Mouse (Mus musculus): ENCODE results near the gene Atg4d. TPM values are rescaled to one million over a fixed set of nuclear protein-coding genes. Genes with fewer than 3 reads are reported as not detected.

Atg4d gene
- polyA plus RNA-seq, 1 experiment = 33.7 TPM

- Histone ChIP-seq H3K79me2 (ENCODE audit: control insufficient read depth, insufficient read depth) (peaks cover 39% of the 10 kb centered on the region), H3K79me3 (ENCODE audit: low read depth) (peaks cover 20% of the 10 kb centered on the region), H3K36me3 (ENCODE audit: control insufficient read depth, insufficient read depth) (peaks cover 35% of the 10 kb centered on the region), H3ac (ENCODE audit: control insufficient read depth, insufficient read length, low read depth) (no peak overlapping the region), H3K27me3 (ENCODE audit: control insufficient read depth, insufficient read depth, insufficient read length) (no peaks in the 10 kb centered on the region), H3K4me3 (ENCODE audit: insufficient read depth, poor library complexity, severe bottlenecking) (no peak overlapping the region)
- no peak for TF ChIP-seq CTCF (IDR thresholded peaks at IDR 0.05; ENCODE audit: control insufficient read depth, insufficient read depth, insufficient read length)
- no peak for TF ChIP-seq MYOG (IDR thresholded peaks at IDR 0.05; ENCODE audit: control insufficient read depth, extremely low read depth, insufficient read length)
- no peak for TF ChIP-seq CEBPB (IDR thresholded peaks at IDR 0.05; ENCODE audit: low read depth)
- TF ChIP-seq USF1 (IDR thresholded peaks at IDR 0.05; ENCODE audit: low read depth) = no peak
- no peak for TF ChIP-seq MYOD1 (IDR thresholded peaks at IDR 0.05; ENCODE audit: control insufficient read depth, insufficient read length, low read depth)
- TF ChIP-seq FOSL1 (IDR thresholded peaks at IDR 0.05; ENCODE audit: insufficient read depth, low read length, poor library complexity, severe bottlenecking) = no peak
- no peak for TF ChIP-seq MAX (IDR thresholded peaks at IDR 0.05)
Measured at GRCm38 (mm10) chr9:21232867-21233266, 32.2 kb upstream of the Atg4d start.

GRCm38 (mm10) chr9:21233366-21233765 lies 31.7 kb upstream of the Atg4d start:
- Histone ChIP-seq H3K4me3 (ENCODE audit: insufficient read depth, poor library complexity, severe bottlenecking) (no peak overlapping the region), H3K79me3 (ENCODE audit: low read depth) (peaks cover 21% of the 10 kb centered on the region), H3ac (ENCODE audit: control insufficient read depth, insufficient read length, low read depth) (no peak overlapping the region), H3K79me2 (ENCODE audit: control insufficient read depth, insufficient read depth) (peaks cover 44% of the 10 kb centered on the region), H3K27me3 (ENCODE audit: control insufficient read depth, insufficient read depth, insufficient read length) (no peaks in the 10 kb centered on the region), H3K36me3 (ENCODE audit: control insufficient read depth, insufficient read depth) (peaks cover 35% of the 10 kb centered on the region)
- no peak for TF ChIP-seq CTCF (IDR thresholded peaks at IDR 0.05; ENCODE audit: control insufficient read depth, insufficient read depth, insufficient read length)
- TF ChIP-seq CEBPB (IDR thresholded peaks at IDR 0.05; ENCODE audit: low read depth) = no peak
- TF ChIP-seq MYOG (IDR thresholded peaks at IDR 0.05; ENCODE audit: control insufficient read depth, extremely low read depth, insufficient read length) = no peak
- no peak for TF ChIP-seq MAX (IDR thresholded peaks at IDR 0.05)
- no peak for TF ChIP-seq FOSL1 (IDR thresholded peaks at IDR 0.05; ENCODE audit: insufficient read depth, low read length, poor library complexity, severe bottlenecking)
- TF ChIP-seq MYOD1 (IDR thresholded peaks at IDR 0.05; ENCODE audit: control insufficient read depth, insufficient read length, low read depth) = no peak
- TF ChIP-seq USF1 (IDR thresholded peaks at IDR 0.05; ENCODE audit: low read depth) = no peak

- Histone ChIP-seq H3K79me3 (ENCODE audit: low read depth) (peaks cover 21% of the 10 kb centered on the region), H3K27me3 (ENCODE audit: control insufficient read depth, insufficient read depth, insufficient read length) (no peaks in the 10 kb centered on the region), H3K36me3 (ENCODE audit: control insufficient read depth, insufficient read depth) (peaks cover 35% of the 10 kb centered on the region), H3K79me2 (ENCODE audit: control insufficient read depth, insufficient read depth) (peaks cover 44% of the 10 kb centered on the region), H3ac (ENCODE audit: control insufficient read depth, insufficient read length, low read depth) (no peak overlapping the region), H3K4me3 (ENCODE audit: insufficient read depth, poor library complexity, severe bottlenecking) (no peak overlapping the region)
- TF ChIP-seq MAX (IDR thresholded peaks at IDR 0.05) (no peak), USF1 (IDR thresholded peaks at IDR 0.05; ENCODE audit: low read depth) (no peak), CEBPB (IDR thresholded peaks at IDR 0.05; ENCODE audit: low read depth) (no peak), MYOG (IDR thresholded peaks at IDR 0.05; ENCODE audit: control insufficient read depth, extremely low read depth, insufficient read length) (no peak), CTCF (IDR thresholded peaks at IDR 0.05; ENCODE audit: control insufficient read depth, insufficient read depth, insufficient read length) (no peak), MYOD1 (IDR thresholded peaks at IDR 0.05; ENCODE audit: control insufficient read depth, insufficient read length, low read depth) (no peak), FOSL1 (IDR thresholded peaks at IDR 0.05; ENCODE audit: insufficient read depth, low read length, poor library complexity, severe bottlenecking) (no peak)
Measured at GRCm38 (mm10) chr9:21233805-21234204, 31.3 kb upstream of the Atg4d start.

- Histone ChIP-seq H3K36me3 (ENCODE audit: control insufficient read depth, insufficient read depth) (peaks cover 29% of the 10 kb centered on the region), H3K27me3 (ENCODE audit: control insufficient read depth, insufficient read depth, insufficient read length) (no peaks in the 10 kb centered on the region), H3ac (ENCODE audit: control insufficient read depth, insufficient read length, low read depth) (no peak overlapping the region), H3K79me2 (ENCODE audit: control insufficient read depth, insufficient read depth) (peaks cover 44% of the 10 kb centered on the region), H3K4me3 (ENCODE audit: insufficient read depth, poor library complexity, severe bottlenecking) (no peak overlapping the region), H3K79me3 (ENCODE audit: low read depth) (peaks cover 21% of the 10 kb centered on the region)
- TF ChIP-seq FOSL1 (IDR thresholded peaks at IDR 0.05; ENCODE audit: insufficient read depth, low read length, poor library complexity, severe bottlenecking) = no peak
- no peak for TF ChIP-seq MAX (IDR thresholded peaks at IDR 0.05)
- no peak for TF ChIP-seq CEBPB (IDR thresholded peaks at IDR 0.05; ENCODE audit: low read depth)
- no peak for TF ChIP-seq CTCF (IDR thresholded peaks at IDR 0.05; ENCODE audit: control insufficient read depth, insufficient read depth, insufficient read length)
- no peak for TF ChIP-seq USF1 (IDR thresholded peaks at IDR 0.05; ENCODE audit: low read depth)
- TF ChIP-seq MYOD1 (IDR thresholded peaks at IDR 0.05; ENCODE audit: control insufficient read depth, insufficient read length, low read depth) = no peak
- TF ChIP-seq MYOG (IDR thresholded peaks at IDR 0.05; ENCODE audit: control insufficient read depth, extremely low read depth, insufficient read length) = no peak
Measured at GRCm38 (mm10) chr9:21235341-21235740, 29.8 kb upstream of the Atg4d start.

GRCm38 (mm10) chr9:21236991-21237367 lies 28.1 kb upstream of the Atg4d start:
- Histone ChIP-seq H3K4me3 (ENCODE audit: insufficient read depth, poor library complexity, severe bottlenecking) (no peak overlapping the region), H3ac (ENCODE audit: control insufficient read depth, insufficient read length, low read depth) (no peak overlapping the region), H3K79me2 (ENCODE audit: control insufficient read depth, insufficient read depth) (peaks cover 44% of the 10 kb centered on the region), H3K36me3 (ENCODE audit: control insufficient read depth, insufficient read depth) (peaks cover 24% of the 10 kb centered on the region), H3K79me3 (ENCODE audit: low read depth) (peaks cover 21% of the 10 kb centered on the region), H3K27me3 (ENCODE audit: control insufficient read depth, insufficient read depth, insufficient read length) (no peaks in the 10 kb centered on the region)
- no peak for TF ChIP-seq MYOD1 (IDR thresholded peaks at IDR 0.05; ENCODE audit: control insufficient read depth, insufficient read length, low read depth)
- TF ChIP-seq MAX (IDR thresholded peaks at IDR 0.05) = no peak
- no peak for TF ChIP-seq USF1 (IDR thresholded peaks at IDR 0.05; ENCODE audit: low read depth)
- no peak for TF ChIP-seq FOSL1 (IDR thresholded peaks at IDR 0.05; ENCODE audit: insufficient read depth, low read length, poor library complexity, severe bottlenecking)
- no peak for TF ChIP-seq MYOG (IDR thresholded peaks at IDR 0.05; ENCODE audit: control insufficient read depth, extremely low read depth, insufficient read length)
- TF ChIP-seq CTCF (IDR thresholded peaks at IDR 0.05; ENCODE audit: control insufficient read depth, insufficient read depth, insufficient read length) = no peak
- no peak for TF ChIP-seq CEBPB (IDR thresholded peaks at IDR 0.05; ENCODE audit: low read depth)

Data from C2C12 (cell line).